Mouse (Mus musculus): ENCODE measurements at regions not wholly inside any gene's neighbourhood (a gene's known extent, or its start where the extent isn't known, plus 50 kb on each side); places are given as distances from the start of the nearest gene placed in this dataset.

GRCm38 (mm10) chr2:30703308-30703707 is 100.2 kb downstream of the 1700001O22Rik start:
- Histone ChIP-seq H3K4me2 (ENCODE audit: low read depth, low read length) (no peak overlapping the region), H3K27ac (ENCODE audit: low read length) (peak overlapping the region; percentile 14), H3K4me3 (ENCODE audit: low read length) (no peak overlapping the region), H3K36me3 (ENCODE audit: control insufficient read depth, insufficient read depth) (no peaks in the 10 kb centered on the region), H3K9me3 (replicated peaks; ENCODE audit: control insufficient read depth, low read length) (no peaks in the 10 kb centered on the region; the same call in 1 of the 2 replicates), H3K27me3 (ENCODE audit: control insufficient read depth, insufficient read depth, low read length) (no peaks in the 10 kb centered on the region), H3K9ac (ENCODE audit: low read length) (no peak overlapping the region), H3K4me1 (ENCODE audit: control insufficient read depth, insufficient read depth, low read length) (peaks cover 26% of the 10 kb centered on the region)
- no peak for ATAC-seq (replicated peaks; ENCODE audit: extremely low read depth, insufficient read depth, low FRiP score)
- 84% methylated on average over 1 of the region's 1 CpGs for WGBS

GRCm38 (mm10) chr2:30702711-30703110 is 100.8 kb downstream of the 1700001O22Rik start:
- H3K4me2 ChIP-seq (ENCODE audit: low read depth, low read length), result no peak overlapping the region
- no peaks in the 10 kb centered on the region; the same call in 1 of the 2 replicates for H3K9me3 ChIP-seq (replicated peaks; ENCODE audit: control insufficient read depth, low read length)
- ATAC-seq (replicated peaks; ENCODE audit: extremely low read depth, insufficient read depth, low FRiP score), result no peak
- no peaks in the 10 kb centered on the region for H3K36me3 ChIP-seq (ENCODE audit: control insufficient read depth, insufficient read depth)
- H3K9ac ChIP-seq (ENCODE audit: low read length), result 0 out of 2 replicates have a peak overlapping the region, but pooled peaks have one; percentile 24
- no peak overlapping the region for H3K4me3 ChIP-seq (ENCODE audit: low read length)
- H3K4me1 ChIP-seq (ENCODE audit: control insufficient read depth, insufficient read depth, low read length), result peaks cover 29% of the 10 kb centered on the region
- WGBS, result 22% methylated on average over 7 of the region's 7 CpGs
- no peaks in the 10 kb centered on the region for H3K27me3 ChIP-seq (ENCODE audit: control insufficient read depth, insufficient read depth, low read length)
- peak overlapping the region; percentile 36 for H3K27ac ChIP-seq (ENCODE audit: low read length)

- peaks cover 25% of the 10 kb centered on the region for H3K4me1 ChIP-seq (ENCODE audit: control insufficient read depth, insufficient read depth, low read length)
- no peaks in the 10 kb centered on the region; the same call in 1 of the 2 replicates for H3K9me3 ChIP-seq (replicated peaks; ENCODE audit: control insufficient read depth, low read length)
- H3K9ac ChIP-seq (ENCODE audit: low read length), result no peak overlapping the region
- no peaks in the 10 kb centered on the region for H3K27me3 ChIP-seq (ENCODE audit: control insufficient read depth, insufficient read depth, low read length)
- H3K4me2 ChIP-seq (ENCODE audit: low read depth, low read length), result no peak overlapping the region
- H3K4me3 ChIP-seq (ENCODE audit: low read length), result no peak overlapping the region
- 78% methylated on average over 2 of the region's 2 CpGs for WGBS
- no peak overlapping the region for H3K27ac ChIP-seq (ENCODE audit: low read length)
- no peak for ATAC-seq (replicated peaks; ENCODE audit: extremely low read depth, insufficient read depth, low FRiP score)
- H3K36me3 ChIP-seq (ENCODE audit: control insufficient read depth, insufficient read depth), result no peaks in the 10 kb centered on the region
Measured at GRCm38 (mm10) chr2:30700890-30701289, 102.6 kb downstream of the 1700001O22Rik start.

- Histone ChIP-seq H3K4me3 (ENCODE audit: low read length) (no peak overlapping the region), H3K27me3 (ENCODE audit: control insufficient read depth, insufficient read depth, low read length) (no peaks in the 10 kb centered on the region), H3K4me2 (ENCODE audit: low read depth, low read length) (no peak overlapping the region), H3K36me3 (ENCODE audit: control insufficient read depth, insufficient read depth) (no peaks in the 10 kb centered on the region), H3K9ac (ENCODE audit: low read length) (peak overlapping the region; percentile 30), H3K4me1 (ENCODE audit: control insufficient read depth, insufficient read depth, low read length) (peaks cover 28% of the 10 kb centered on the region), H3K9me3 (replicated peaks; ENCODE audit: control insufficient read depth, low read length) (no peaks in the 10 kb centered on the region; the same call in 1 of the 2 replicates), H3K27ac (ENCODE audit: low read length) (peak overlapping the region; percentile 77)
- no peak for ATAC-seq (replicated peaks; ENCODE audit: extremely low read depth, insufficient read depth, low FRiP score)
- WGBS, result 100% methylated on average over 1 of the region's 1 CpGs
Measured at GRCm38 (mm10) chr2:30700471-30700870, 103.0 kb downstream of the 1700001O22Rik start.

- Histone ChIP-seq H3K36me3 (ENCODE audit: control insufficient read depth, insufficient read depth) (no peaks in the 10 kb centered on the region), H3K4me3 (ENCODE audit: low read length) (no peak overlapping the region), H3K4me1 (ENCODE audit: control insufficient read depth, insufficient read depth, low read length) (peaks cover 32% of the 10 kb centered on the region), H3K27me3 (ENCODE audit: control insufficient read depth, insufficient read depth, low read length) (no peaks in the 10 kb centered on the region), H3K4me2 (ENCODE audit: low read depth, low read length) (peak overlapping the region; percentile 23; the same call in 1 of the 2 replicates), H3K9ac (ENCODE audit: low read length) (peak overlapping the region; percentile 30), H3K27ac (ENCODE audit: low read length) (peak overlapping the region; percentile 77), H3K9me3 (replicated peaks; ENCODE audit: control insufficient read depth, low read length) (no peaks in the 10 kb centered on the region; the same call in 1 of the 2 replicates)
- 27% methylated on average over 6 of the region's 6 CpGs for WGBS
- ATAC-seq (replicated peaks; ENCODE audit: extremely low read depth, insufficient read depth, low FRiP score), result peak; percentile 76
Measured at GRCm38 (mm10) chr2:30699797-30700454, 103.5 kb downstream of the 1700001O22Rik start.

- Histone ChIP-seq H3K4me3 (ENCODE audit: low read length) (no peak overlapping the region), H3K4me2 (ENCODE audit: low read depth, low read length) (no peak overlapping the region), H3K9me3 (replicated peaks; ENCODE audit: control insufficient read depth, low read length) (no peaks in the 10 kb centered on the region; the same call in 1 of the 2 replicates), H3K36me3 (ENCODE audit: control insufficient read depth, insufficient read depth) (no peaks in the 10 kb centered on the region), H3K27ac (ENCODE audit: low read length) (peak overlapping the region; percentile 29; the same call in 1 of the 2 replicates), H3K27me3 (ENCODE audit: control insufficient read depth, insufficient read depth, low read length) (no peaks in the 10 kb centered on the region), H3K9ac (ENCODE audit: low read length) (0 out of 2 replicates have a peak overlapping the region, but pooled peaks have one; percentile 39), H3K4me1 (ENCODE audit: control insufficient read depth, insufficient read depth, low read length) (peaks cover 33% of the 10 kb centered on the region)
- no peak for ATAC-seq (replicated peaks; ENCODE audit: extremely low read depth, insufficient read depth, low FRiP score)
- WGBS, result 66% methylated on average over 6 of the region's 6 CpGs
Measured at GRCm38 (mm10) chr2:30698758-30699535, 104.1 kb downstream of the Cstad start.

GRCm38 (mm10) chr2:30697851-30698250 is 103.0 kb downstream of the Cstad start:
- Histone ChIP-seq H3K4me1 (ENCODE audit: control insufficient read depth, insufficient read depth, low read length) (peaks cover 39% of the 10 kb centered on the region), H3K9ac (ENCODE audit: low read length) (no peak overlapping the region), H3K4me3 (ENCODE audit: low read length) (no peak overlapping the region), H3K27me3 (ENCODE audit: control insufficient read depth, insufficient read depth, low read length) (no peaks in the 10 kb centered on the region), H3K4me2 (ENCODE audit: low read depth, low read length) (no peak overlapping the region), H3K9me3 (replicated peaks; ENCODE audit: control insufficient read depth, low read length) (no peaks in the 10 kb centered on the region), H3K36me3 (ENCODE audit: control insufficient read depth, insufficient read depth) (no peaks in the 10 kb centered on the region), H3K27ac (ENCODE audit: low read length) (no peak overlapping the region)
- 60% methylated on average over 2 of the region's 2 CpGs for WGBS
- ATAC-seq (replicated peaks; ENCODE audit: extremely low read depth, insufficient read depth, low FRiP score), result no peak

- Histone ChIP-seq H3K27ac (ENCODE audit: low read length) (peak overlapping the region; percentile 54), H3K27me3 (ENCODE audit: control insufficient read depth, insufficient read depth, low read length) (no peaks in the 10 kb centered on the region), H3K9ac (ENCODE audit: low read length) (peak overlapping the region; percentile 60), H3K4me3 (ENCODE audit: low read length) (no peak overlapping the region), H3K9me3 (replicated peaks; ENCODE audit: control insufficient read depth, low read length) (no peaks in the 10 kb centered on the region), H3K4me1 (ENCODE audit: control insufficient read depth, insufficient read depth, low read length) (peaks cover 53% of the 10 kb centered on the region), H3K4me2 (ENCODE audit: low read depth, low read length) (no peak overlapping the region), H3K36me3 (ENCODE audit: control insufficient read depth, insufficient read depth) (no peaks in the 10 kb centered on the region)
- ATAC-seq (replicated peaks; ENCODE audit: extremely low read depth, insufficient read depth, low FRiP score), result no peak; the same call in 1 of the 2 replicates
- 32% methylated on average over 11 of the region's 11 CpGs for WGBS
Measured at GRCm38 (mm10) chr2:30695771-30696456, 101.1 kb downstream of the Cstad start.

Measured in heart, embryonic 16.5 days (tissue).